Mouse (Mus musculus) testis, postnatal 14 days (tissue): Measurements from ENCODE around the gene Gnmt.

Experiments
- DNase-seq: peaks from one replicate; pipeline ENCODE4 v3.0.0; 2021; ENCODE audit warnings: low spot score

The Gnmt gene

GRCm38 (mm10) chr17:46703971-46704886 is 24.7 kb downstream of the Gnmt start:
- no peak for DNase-seq

- no peak for DNase-seq
Observed at GRCm38 (mm10) chr17:46702506-46702905, 26.5 kb downstream of the Gnmt start.

GRCm38 (mm10) chr17:46702100-46702499 is 26.9 kb downstream of the Gnmt start:
- DNase-seq: no peak

- no peak for DNase-seq
Observed at GRCm38 (mm10) chr17:46701489-46701888, 27.5 kb downstream of the Gnmt start.

- no peak for DNase-seq
Observed at GRCm38 (mm10) chr17:46699912-46700311, 29.1 kb downstream of the Gnmt start.

GRCm38 (mm10) chr17:46699245-46699644 is 29.7 kb downstream of the Gnmt start:
- no peak for DNase-seq

- DNase-seq: no peak
Observed at GRCm38 (mm10) chr17:46698515-46698914, 30.5 kb downstream of the Gnmt start.

- DNase-seq: no peak
Observed at GRCm38 (mm10) chr17:46694517-46695063, 34.4 kb downstream of the Gnmt start.

- DNase-seq: no peak
Observed at GRCm38 (mm10) chr17:46691390-46691789, 37.6 kb downstream of the Gnmt start.

- no peak for DNase-seq
Observed at GRCm38 (mm10) chr17:46690665-46691064, 38.3 kb downstream of the Gnmt start.

GRCm38 (mm10) chr17:46685913-46686312 is 43.1 kb downstream of the Gnmt start:
- DNase-seq: no peak

GRCm38 (mm10) chr17:46682654-46683389 is 46.1 kb downstream of the Gnmt start:
- no peak for DNase-seq

GRCm38 (mm10) chr17:46681466-46682118 is 47.4 kb downstream of the Gnmt start:
- no peak for DNase-seq

- DNase-seq: peak; percentile 98
Observed at GRCm38 (mm10) chr17:46680760-46681373, 48.1 kb downstream of the Gnmt start, which contains the start of gene Klhdc3. Gene Klhdc3, minus strand, starts transcription at chr17:46680914.

GRCm38 (mm10) chr17:46679843-46680759 is 48.9 kb downstream of the Gnmt start:
- DNase-seq: peak; percentile 72

GRCm38 (mm10) chr17:46678911-46679310 is 50.1 kb downstream of the Gnmt start:
- DNase-seq: no peak

- no peak for DNase-seq
Observed at GRCm38 (mm10) chr17:46678416-46678815, 50.6 kb downstream of the Gnmt start, which contains the start of gene Mea1. Gene Mea1, plus strand, starts transcription at chr17:46678793.
